Mouse (Mus musculus): ENCODE data around the gene Bcl7a.

Bcl7a gene

GRCm38 (mm10) chr5:123327686-123328085, 15.9 kb upstream of the Bcl7a start:
- DNase-seq (ENCODE audit: low read depth, low spot score), result no peak

GRCm38 (mm10) chr5:123333566-123333965, 10.1 kb upstream of the Bcl7a start:
- no peak for DNase-seq (ENCODE audit: low read depth, low spot score)

GRCm38 (mm10) chr5:123336205-123336961, 7.3 kb upstream of the Bcl7a start:
- DNase-seq (ENCODE audit: low read depth, low spot score), result no peak

GRCm38 (mm10) chr5:123338463-123338862, 5.2 kb upstream of the Bcl7a start:
- no peak for DNase-seq (ENCODE audit: low read depth, low spot score)

- no peak for DNase-seq (ENCODE audit: low read depth, low spot score)
Observed at GRCm38 (mm10) chr5:123344628-123344962, 961 bp downstream of the Bcl7a start.

- DNase-seq (ENCODE audit: low read depth, low spot score), result no peak
Observed at GRCm38 (mm10) chr5:123344963-123345852, 1.6 kb downstream of the Bcl7a start.

GRCm38 (mm10) chr5:123345853-123346654, 2.4 kb downstream of the Bcl7a start:
- peak; percentile 76 for DNase-seq (ENCODE audit: low read depth, low spot score)

GRCm38 (mm10) chr5:123346701-123347270, 3.2 kb downstream of the Bcl7a start:
- no peak for DNase-seq (ENCODE audit: low read depth, low spot score)

- no peak for DNase-seq (ENCODE audit: low read depth, low spot score)
Observed at GRCm38 (mm10) chr5:123347985-123348384, 4.4 kb downstream of the Bcl7a start.

GRCm38 (mm10) chr5:123350386-123350785, 6.8 kb downstream of the Bcl7a start:
- no peak for DNase-seq (ENCODE audit: low read depth, low spot score)

GRCm38 (mm10) chr5:123355918-123356317, 12.3 kb downstream of the Bcl7a start:
- DNase-seq (ENCODE audit: low read depth, low spot score), result no peak

- no peak for DNase-seq (ENCODE audit: low read depth, low spot score)
Observed at GRCm38 (mm10) chr5:123357253-123357652, 13.6 kb downstream of the Bcl7a start.

GRCm38 (mm10) chr5:123359431-123359830, 15.8 kb downstream of the Bcl7a start:
- no peak for DNase-seq (ENCODE audit: low read depth, low spot score)

- no peak for DNase-seq (ENCODE audit: low read depth, low spot score)
Observed at GRCm38 (mm10) chr5:123362911-123363310, 19.3 kb downstream of the Bcl7a start.

- no peak for DNase-seq (ENCODE audit: low read depth, low spot score)
Observed at GRCm38 (mm10) chr5:123364302-123364971, 20.8 kb downstream of the Bcl7a start.

- no peak for DNase-seq (ENCODE audit: low read depth, low spot score)
Observed at GRCm38 (mm10) chr5:123368869-123369488, 25.3 kb downstream of the Bcl7a start.

- DNase-seq (ENCODE audit: low read depth, low spot score), result no peak
Observed at GRCm38 (mm10) chr5:123370049-123370448, 26.4 kb downstream of the Bcl7a start.

- DNase-seq (ENCODE audit: low read depth, low spot score), result no peak
Observed at GRCm38 (mm10) chr5:123375262-123375661, 31.6 kb downstream of the Bcl7a start.

GRCm38 (mm10) chr5:123375793-123376452, 32.3 kb downstream of the Bcl7a start:
- DNase-seq (ENCODE audit: low read depth, low spot score), result no peak

- DNase-seq (ENCODE audit: low read depth, low spot score), result no peak
Observed at GRCm38 (mm10) chr5:123376569-123376968, 32.9 kb downstream of the Bcl7a start.
